Mouse (Mus musculus) ES-E14 (cell line): ENCODE measurements around the gene Tmem268. TPM values are rescaled to one million over a fixed set of nuclear protein-coding genes. Genes with fewer than 3 reads are reported as not detected.

Source experiments
- DNase-seq: peaks from one replicate; pipeline ENCODE4 v3.0.0-alpha.2; 2013; ENCODE audit warnings: low read depth, low spot score
- H3K27ac ChIP-seq: 2 replicates; pipeline ENCODE4 v1.5.1; 2012; ENCODE audit warnings: low read depth, mild to moderate bottlenecking, low read length, moderate library complexity, mixed read lengths; ENCODE audit not compliant: poor library complexity, insufficient read depth, severe bottlenecking
- H3K36me3 ChIP-seq: 2 replicates; pipeline ENCODE4 v1.6.1; 2012; ENCODE audit warnings: mild to moderate bottlenecking, low read length, moderate library complexity, mixed read lengths; ENCODE audit not compliant: control insufficient read depth, poor library complexity, insufficient read depth, severe bottlenecking
- H3K4me1 ChIP-seq, 2 experiments: fragments of 150-350 bp in 1 of 2; sonication (generic) in 1 of 2; 2 replicates each; pipeline ENCODE4 v1.6.1; 2012; ENCODE audit warnings: low read length in 2 of 2, mild to moderate bottlenecking in 1 of 2, mixed read lengths in 1 of 2; ENCODE audit not compliant: control insufficient read depth in 2 of 2, insufficient read depth in 2 of 2, poor library complexity in 1 of 2
- H3K4me3 ChIP-seq, 2 experiments: fragments of 150-350 bp in 1 of 2; sonication (generic) in 1 of 2; 2 replicates each; pipeline ENCODE4 v1.5.1; 2012; ENCODE audit warnings: low read length in 2 of 2, low read depth in 1 of 2, mild to moderate bottlenecking in 1 of 2, mixed read lengths in 1 of 2; ENCODE audit not compliant: insufficient read depth in 1 of 2, poor library complexity in 1 of 2, severe bottlenecking in 1 of 2
- H3K9ac ChIP-seq: 2 replicates; pipeline ENCODE4 v1.6.1; 2012; ENCODE audit warnings: low read depth, mild to moderate bottlenecking, low read length, mixed read lengths; ENCODE audit not compliant: poor library complexity, insufficient read depth, severe bottlenecking
- H3K9me3 ChIP-seq: fragments of 150-350 bp; sonication (generic); 2 replicates; pipeline ENCODE4 v1.6.1; 2012; ENCODE audit warnings: low read depth, mild to moderate bottlenecking, low read length; ENCODE audit not compliant: control insufficient read depth, insufficient read depth
- CHD2 ChIP-seq: IDR thresholded peaks from 2 replicates; pipeline ENCODE4 v1.6.1; 2014; ENCODE audit warnings: mild to moderate bottlenecking, low read depth, low read length, inconsistent platforms
- HCFC1 ChIP-seq: IDR thresholded peaks from 2 replicates; pipeline ENCODE4 v1.6.1; 2012; ENCODE audit warnings: low read length, inconsistent platforms, borderline replicate concordance; ENCODE audit not compliant: insufficient read depth
- MAFK ChIP-seq: IDR thresholded peaks from 2 replicates; pipeline ENCODE4 v1.6.1; 2014; ENCODE audit warnings: mild to moderate bottlenecking, low read depth, low read length, inconsistent platforms; ENCODE audit not compliant: insufficient read depth
- ZC3H11A ChIP-seq: IDR thresholded peaks from 2 replicates; pipeline ENCODE4 v1.6.1; 2012; ENCODE audit warnings: low read depth, mild to moderate bottlenecking, inconsistent platforms, low read length, borderline replicate concordance
- ZNF384 ChIP-seq: IDR thresholded peaks from 2 replicates; pipeline ENCODE4 v1.6.1; 2012; ENCODE audit warnings: low read depth, low read length, inconsistent platforms
- in situ Hi-C, 2 experiments: fragments of 600-800 bp; cut with MboI; formaldehyde crosslinking; loops; one replicate each; pipeline ENCODE4 v1.15.1; 2025; ENCODE audit warnings: low sequenced_read_pairs in 2 of 2, inconsistent platforms in 1 of 2; ENCODE audit not compliant: unreplicated experiment in 2 of 2
- total RNA-seq: library from RNA; depleted of rRNA; stranded (reverse); fragments of 300-350 nt; gene quantifications from 2 replicates; pipeline ENCODE4 v1.2.3, GENCODE M21; 2012

Gene Tmem268
- total RNA-seq, 1 experiment: 4.1 TPM

DNA sequence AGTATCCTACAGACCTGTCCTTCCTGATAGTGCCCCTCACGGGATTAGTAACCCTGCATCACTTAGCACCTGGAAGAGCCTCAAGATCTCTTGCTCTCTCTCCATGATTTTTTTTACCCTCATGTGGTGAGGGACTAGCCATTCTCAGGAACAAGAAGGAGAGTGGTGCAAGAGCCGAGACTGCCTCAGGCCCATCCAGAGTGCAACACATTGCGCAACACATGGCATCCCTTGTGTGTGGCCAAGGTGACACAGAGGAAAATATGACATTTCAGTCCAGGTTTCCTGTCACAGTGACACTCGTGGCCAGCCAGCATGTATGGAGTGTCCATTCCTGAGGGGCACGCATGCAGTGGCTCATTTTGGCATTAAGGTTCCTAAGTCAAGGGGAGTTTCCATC, 14.0 kb downstream of the Tmem268 start:
- H3K9me3 ChIP-seq: peaks cover 6% of the 10 kb centered on the region; the same call in 1 of the 2 replicates
- no peak overlapping the region for H3K27ac ChIP-seq
- TF ChIP-seq MAFK: no peak
- TF ChIP-seq ZC3H11A: no peak
- TF ChIP-seq CHD2: no peak
- TF ChIP-seq HCFC1: no peak
- TF ChIP-seq ZNF384: no peak
- H3K4me3 ChIP-seq: no peak overlapping the region
- H3K4me1 ChIP-seq: no peaks in the 10 kb centered on the region
- in situ Hi-C loops: no loop called here
- H3K36me3 ChIP-seq: peaks cover 12% of the 10 kb centered on the region; the same call in 1 of the 2 replicates
- DNase-seq: no peak
- H3K9ac ChIP-seq: no peak overlapping the region

DNA sequence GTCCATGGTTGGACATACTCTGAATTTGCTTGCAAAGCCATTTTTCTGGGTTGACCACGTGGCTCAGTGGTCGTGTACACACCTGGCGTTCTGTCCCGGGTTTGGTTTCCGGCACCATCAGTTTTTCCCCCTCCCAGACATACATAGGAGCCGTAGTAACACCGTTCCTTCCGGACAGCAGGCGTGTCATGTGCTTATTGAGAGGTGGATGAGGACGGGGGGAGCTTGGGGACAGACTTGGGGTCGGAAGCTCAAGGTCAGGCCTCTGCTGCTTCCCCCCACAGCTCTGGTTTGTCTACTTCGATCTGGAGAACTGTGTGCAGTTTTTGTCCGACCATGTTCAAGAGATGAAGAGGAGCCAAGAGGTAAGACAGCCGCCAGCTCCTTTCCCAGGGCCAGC, 21.1 kb downstream of the Tmem268 start:
- H3K4me1 ChIP-seq: no peaks in the 10 kb centered on the region
- in situ Hi-C loops: no loop called here
- H3K9ac ChIP-seq: no peak overlapping the region
- H3K36me3 ChIP-seq: peaks cover 12% of the 10 kb centered on the region; the same call in 1 of the 2 replicates
- no peak for TF ChIP-seq ZC3H11A
- no peak for TF ChIP-seq MAFK
- TF ChIP-seq CHD2: no peak
- no peak for TF ChIP-seq ZNF384
- TF ChIP-seq HCFC1: no peak
- no peak for DNase-seq
- no peak overlapping the region for H3K27ac ChIP-seq
- H3K9me3 ChIP-seq: peaks cover 8% of the 10 kb centered on the region; the same call in 1 of the 2 replicates
- no peak overlapping the region for H3K4me3 ChIP-seq

DNA sequence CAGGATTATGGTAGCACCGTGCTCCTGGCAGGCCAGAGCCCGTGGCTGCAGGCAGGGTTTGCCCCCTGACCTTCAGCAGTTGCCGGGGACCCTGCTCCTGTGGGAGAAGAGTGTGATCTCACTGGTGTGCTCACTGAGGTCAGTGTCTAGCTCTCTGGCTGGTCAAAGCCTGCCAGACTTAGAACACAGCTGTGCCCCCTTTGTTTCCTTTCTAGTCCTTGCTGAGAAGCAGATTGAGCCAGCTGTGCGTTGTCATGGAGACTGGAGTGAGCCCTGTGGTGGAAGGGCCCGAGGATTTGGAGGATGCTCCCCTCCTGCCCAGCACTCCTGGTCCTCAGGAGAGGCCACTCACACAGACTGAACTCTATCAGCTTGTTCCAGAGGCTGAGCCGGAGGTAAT, 21.5 kb downstream of the Tmem268 start:
- Histone ChIP-seq H3K4me3 (no peak overlapping the region), H3K4me1 (no peaks in the 10 kb centered on the region), H3K9me3 (peaks cover 8% of the 10 kb centered on the region; the same call in 1 of the 2 replicates), H3K9ac (no peak overlapping the region), H3K36me3 (peaks cover 12% of the 10 kb centered on the region; the same call in 1 of the 2 replicates), H3K27ac (no peak overlapping the region)
- no peak for DNase-seq
- TF ChIP-seq CHD2: no peak
- in situ Hi-C loops: no loop called here

DNA sequence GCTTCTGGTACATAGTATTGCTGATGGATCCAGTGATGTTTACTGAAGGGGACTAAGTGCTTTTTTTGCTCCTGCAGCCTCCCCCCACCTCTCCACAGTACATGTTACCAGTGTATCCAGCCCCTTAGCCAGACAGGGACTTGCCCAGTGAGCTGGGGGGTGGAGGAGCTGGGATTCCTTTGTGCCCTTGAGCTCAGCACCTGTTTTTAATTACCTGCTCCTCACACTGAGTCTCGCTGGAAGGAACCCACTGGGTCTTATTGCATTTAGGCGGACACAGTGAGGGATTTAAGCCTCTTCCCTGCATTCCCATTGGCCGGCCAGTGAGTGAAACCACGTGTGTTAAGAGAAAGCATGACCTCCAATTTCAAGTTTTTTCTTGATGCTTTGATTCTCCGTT, 24.0 kb downstream of the Tmem268 start:
- Histone ChIP-seq H3K36me3 (peaks cover 12% of the 10 kb centered on the region; the same call in 1 of the 2 replicates), H3K4me1 (no peaks in the 10 kb centered on the region), H3K4me3 (no peak overlapping the region), H3K9ac (no peak overlapping the region), H3K9me3 (peaks cover 6% of the 10 kb centered on the region; the same call in 1 of the 2 replicates), H3K27ac (no peak overlapping the region)
- TF ChIP-seq HCFC1: no peak
- no peak for TF ChIP-seq ZNF384
- TF ChIP-seq MAFK: no peak
- no peak for TF ChIP-seq ZC3H11A
- in situ Hi-C loops: no loop called here
- no peak for DNase-seq

DNA sequence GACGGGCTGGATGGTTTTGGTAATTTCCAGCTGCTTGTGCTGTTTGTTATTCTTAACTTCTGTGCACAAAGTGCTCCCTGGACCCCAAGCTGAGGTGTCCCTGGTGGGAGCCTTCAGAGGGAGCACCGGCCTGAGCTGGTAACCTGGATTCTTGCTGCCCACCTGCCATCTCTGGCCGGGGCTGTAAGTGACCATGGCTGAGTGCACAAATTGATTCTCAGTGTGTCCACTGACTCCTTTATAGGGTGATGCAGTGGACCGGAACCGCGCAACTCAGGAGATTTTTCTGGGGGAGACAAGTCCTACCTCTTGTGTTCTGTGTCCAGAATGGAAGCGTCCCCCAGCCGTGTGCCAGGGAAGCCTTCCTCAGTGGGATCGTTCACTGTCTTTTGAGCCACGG, 26.6 kb downstream of the Tmem268 start:
- peaks cover 6% of the 10 kb centered on the region; the same call in 1 of the 2 replicates for H3K36me3 ChIP-seq
- H3K9me3 ChIP-seq: no peaks in the 10 kb centered on the region
- no peak overlapping the region for H3K4me3 ChIP-seq
- no peak overlapping the region for H3K27ac ChIP-seq
- no peak for DNase-seq
- H3K4me1 ChIP-seq: no peaks in the 10 kb centered on the region
- no peak overlapping the region for H3K9ac ChIP-seq
- TF ChIP-seq MAFK (no peak), ZNF384 (no peak), CHD2 (no peak), HCFC1 (no peak), ZC3H11A (no peak)
- in situ Hi-C loops: no loop called here
